Mouse (Mus musculus) ES-E14 (cell line): ENCODE data around the gene Papss1. TPM values are rescaled to one million over a fixed set of nuclear protein-coding genes. Genes with fewer than 3 reads are reported as not detected.

Source experiments
- DNase-seq: peaks from one replicate; pipeline ENCODE4 v3.0.0-alpha.2; 2013; ENCODE audit warnings: low read depth, low spot score
- H3K27ac ChIP-seq: 2 replicates; pipeline ENCODE4 v1.5.1; 2012; ENCODE audit warnings: low read depth, mild to moderate bottlenecking, low read length, moderate library complexity, mixed read lengths; ENCODE audit not compliant: poor library complexity, insufficient read depth, severe bottlenecking
- H3K36me3 ChIP-seq: 2 replicates; pipeline ENCODE4 v1.6.1; 2012; ENCODE audit warnings: mild to moderate bottlenecking, low read length, moderate library complexity, mixed read lengths; ENCODE audit not compliant: control insufficient read depth, poor library complexity, insufficient read depth, severe bottlenecking
- H3K4me1 ChIP-seq, 2 experiments: fragments of 150-350 bp in 1 of 2; sonication (generic) in 1 of 2; 2 replicates each; pipeline ENCODE4 v1.6.1; 2012; ENCODE audit warnings: low read length in 2 of 2, mild to moderate bottlenecking in 1 of 2, mixed read lengths in 1 of 2; ENCODE audit not compliant: control insufficient read depth in 2 of 2, insufficient read depth in 2 of 2, poor library complexity in 1 of 2
- H3K4me3 ChIP-seq, 2 experiments: fragments of 150-350 bp in 1 of 2; sonication (generic) in 1 of 2; 2 replicates each; pipeline ENCODE4 v1.5.1; 2012; ENCODE audit warnings: low read length in 2 of 2, low read depth in 1 of 2, mild to moderate bottlenecking in 1 of 2, mixed read lengths in 1 of 2; ENCODE audit not compliant: insufficient read depth in 1 of 2, poor library complexity in 1 of 2, severe bottlenecking in 1 of 2
- H3K9ac ChIP-seq: 2 replicates; pipeline ENCODE4 v1.6.1; 2012; ENCODE audit warnings: low read depth, mild to moderate bottlenecking, low read length, mixed read lengths; ENCODE audit not compliant: poor library complexity, insufficient read depth, severe bottlenecking
- H3K9me3 ChIP-seq: fragments of 150-350 bp; sonication (generic); 2 replicates; pipeline ENCODE4 v1.6.1; 2012; ENCODE audit warnings: low read depth, mild to moderate bottlenecking, low read length; ENCODE audit not compliant: control insufficient read depth, insufficient read depth
- CHD2 ChIP-seq: IDR thresholded peaks from 2 replicates; pipeline ENCODE4 v1.6.1; 2014; ENCODE audit warnings: mild to moderate bottlenecking, low read depth, low read length, inconsistent platforms
- HCFC1 ChIP-seq: IDR thresholded peaks from 2 replicates; pipeline ENCODE4 v1.6.1; 2012; ENCODE audit warnings: low read length, inconsistent platforms, borderline replicate concordance; ENCODE audit not compliant: insufficient read depth
- MAFK ChIP-seq: IDR thresholded peaks from 2 replicates; pipeline ENCODE4 v1.6.1; 2014; ENCODE audit warnings: mild to moderate bottlenecking, low read depth, low read length, inconsistent platforms; ENCODE audit not compliant: insufficient read depth
- ZC3H11A ChIP-seq: IDR thresholded peaks from 2 replicates; pipeline ENCODE4 v1.6.1; 2012; ENCODE audit warnings: low read depth, mild to moderate bottlenecking, inconsistent platforms, low read length, borderline replicate concordance
- ZNF384 ChIP-seq: IDR thresholded peaks from 2 replicates; pipeline ENCODE4 v1.6.1; 2012; ENCODE audit warnings: low read depth, low read length, inconsistent platforms
- in situ Hi-C, 2 experiments: fragments of 600-800 bp; cut with MboI; formaldehyde crosslinking; loops; one replicate each; pipeline ENCODE4 v1.15.1; 2025; ENCODE audit warnings: low sequenced_read_pairs in 2 of 2, inconsistent platforms in 1 of 2; ENCODE audit not compliant: unreplicated experiment in 2 of 2
- total RNA-seq: library from RNA; depleted of rRNA; stranded (reverse); fragments of 300-350 nt; gene quantifications from 2 replicates; pipeline ENCODE4 v1.2.3, GENCODE M21; 2012

Gene Papss1
- total RNA-seq, 1 experiment: 12.8 TPM

DNA sequence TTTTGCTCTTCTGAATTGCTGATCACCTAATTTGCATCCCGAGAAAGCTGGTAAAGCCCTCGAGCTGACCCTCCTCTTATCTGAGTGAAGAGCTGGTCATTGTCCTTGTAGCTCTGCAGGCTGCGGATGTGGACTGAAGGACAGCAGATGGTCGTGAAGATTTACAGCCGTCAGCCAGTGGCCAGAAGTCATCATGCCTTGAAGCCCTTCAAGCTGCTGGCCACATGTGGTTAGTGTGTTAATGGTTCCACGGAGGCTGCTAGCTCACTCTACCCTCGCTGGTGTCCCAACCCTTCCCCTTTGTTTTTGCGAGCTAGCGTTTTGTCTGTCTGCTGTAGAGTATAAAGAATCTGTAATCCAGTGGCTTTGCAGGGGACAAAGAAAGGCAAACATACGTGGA lies 73.1 kb downstream of the Papss1 start:
- Histone ChIP-seq H3K36me3 (no peaks in the 10 kb centered on the region), H3K9ac (no peak overlapping the region), H3K27ac (no peak overlapping the region), H3K4me1 (0 out of 4 replicates have a peak, but pooled peaks cover 0 to 2% of the 10 kb centered on the region in 2 experiments), H3K4me3 (no peak overlapping the region), H3K9me3 (no peaks in the 10 kb centered on the region)
- in situ Hi-C loops: no loop called here
- DNase-seq: no peak
- TF ChIP-seq MAFK (no peak), CHD2 (no peak), HCFC1 (no peak), ZC3H11A (no peak), ZNF384 (no peak)

DNA sequence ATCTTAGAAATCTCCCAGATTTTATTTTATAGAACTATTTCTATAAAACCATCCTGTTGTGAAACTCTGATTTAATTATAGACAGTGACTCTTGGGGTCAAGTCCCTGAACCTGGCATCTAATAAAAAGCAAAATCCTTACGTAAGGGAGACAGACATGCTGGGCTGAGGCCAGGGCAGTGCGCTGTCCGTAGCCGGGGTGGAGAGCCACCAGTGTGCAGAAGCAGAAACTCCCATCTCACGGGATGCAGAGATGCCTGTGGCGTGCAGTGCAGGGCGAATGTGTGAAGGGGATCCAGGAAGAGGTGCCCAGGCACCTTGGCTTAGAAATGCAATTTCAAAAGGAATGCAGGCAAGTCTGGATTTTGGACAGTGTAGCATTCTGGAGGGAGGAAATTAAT lies 73.6 kb downstream of the Papss1 start:
- in situ Hi-C loops: no loop called here
- Histone ChIP-seq H3K9ac (no peak overlapping the region), H3K4me1 (0 out of 4 replicates have a peak, but pooled peaks cover 0 to 2% of the 10 kb centered on the region in 2 experiments), H3K36me3 (no peaks in the 10 kb centered on the region), H3K9me3 (no peaks in the 10 kb centered on the region), H3K27ac (no peak overlapping the region), H3K4me3 (no peak overlapping the region)
- TF ChIP-seq CHD2 (no peak), ZC3H11A (no peak), MAFK (no peak), ZNF384 (no peak), HCFC1 (no peak)
- no peak for DNase-seq

DNA sequence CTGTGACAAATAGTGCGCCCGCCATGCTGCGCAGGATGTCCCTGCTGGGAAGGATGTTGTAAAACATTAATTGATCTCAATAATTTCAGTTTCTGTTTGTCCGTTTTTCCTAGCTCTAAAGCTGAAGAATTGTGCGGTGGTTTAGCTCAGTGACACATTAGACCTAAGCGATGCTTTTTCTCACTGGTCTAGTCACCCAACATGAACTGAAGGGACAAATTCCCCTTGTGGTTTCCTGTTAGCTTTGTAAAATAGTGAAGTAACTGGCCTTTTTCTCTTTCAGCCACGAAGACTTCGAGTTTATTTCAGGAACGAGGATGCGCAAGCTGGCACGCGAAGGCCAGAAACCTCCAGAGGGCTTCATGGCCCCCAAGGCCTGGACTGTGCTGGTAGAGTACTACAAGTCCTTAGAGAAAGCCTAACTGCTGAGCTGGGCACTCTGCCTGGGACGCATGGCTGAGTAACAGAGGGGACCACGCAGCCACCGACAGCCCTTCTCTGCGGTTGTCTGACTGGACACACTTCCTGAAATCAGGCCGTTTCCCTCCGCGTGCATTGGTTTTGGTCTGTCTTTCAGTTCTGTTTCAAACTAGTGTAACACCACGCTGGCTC lies 78.2 kb downstream of the Papss1 start:
- Histone ChIP-seq H3K9me3 (no peaks in the 10 kb centered on the region), H3K4me1 (no peaks in the 10 kb centered on the region), H3K4me3 (no peak overlapping the region), H3K27ac (no peak overlapping the region), H3K36me3 (no peaks in the 10 kb centered on the region), H3K9ac (no peak overlapping the region)
- DNase-seq: no peak
- TF ChIP-seq ZC3H11A (no peak), MAFK (no peak), CHD2 (no peak), HCFC1 (no peak), ZNF384 (no peak)
- in situ Hi-C loops: no loop called here

DNA sequence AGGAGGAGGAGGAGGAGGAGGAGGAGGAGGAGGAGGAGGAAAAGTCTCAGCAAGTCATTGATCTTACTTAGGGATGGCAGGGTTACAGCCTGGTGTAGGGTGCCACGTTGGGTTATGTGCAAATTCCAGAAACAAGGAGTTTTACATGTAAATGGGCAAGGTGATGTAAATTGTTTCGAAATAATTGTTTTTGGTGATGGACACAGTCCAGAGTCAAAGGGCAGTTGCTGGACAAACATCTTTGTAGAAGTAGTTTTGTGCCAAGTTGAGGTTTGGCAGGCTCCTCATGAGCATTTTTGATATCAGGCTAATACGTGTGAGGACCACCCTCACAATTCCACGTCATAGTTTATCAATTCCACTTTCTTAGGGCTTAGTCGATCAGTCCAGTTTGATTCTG lies 80.6 kb downstream of the Papss1 start:
- H3K27ac ChIP-seq: no peak overlapping the region
- in situ Hi-C loops: no loop called here
- no peak overlapping the region for H3K4me3 ChIP-seq
- H3K36me3 ChIP-seq: no peaks in the 10 kb centered on the region
- DNase-seq: no peak
- TF ChIP-seq HCFC1: no peak
- no peak for TF ChIP-seq MAFK
- no peak for TF ChIP-seq ZNF384
- TF ChIP-seq CHD2: no peak
- TF ChIP-seq ZC3H11A: no peak
- H3K9ac ChIP-seq: no peak overlapping the region
- H3K9me3 ChIP-seq: no peaks in the 10 kb centered on the region
- H3K4me1 ChIP-seq: no peaks in the 10 kb centered on the region

- H3K4me3 ChIP-seq: no peak overlapping the region
- DNase-seq: no peak
- in situ Hi-C loops: no loop called here
- H3K9ac ChIP-seq: no peak overlapping the region
- no peak overlapping the region for H3K27ac ChIP-seq
- no peaks in the 10 kb centered on the region for H3K9me3 ChIP-seq
- no peaks in the 10 kb centered on the region for H3K36me3 ChIP-seq
- H3K4me1 ChIP-seq: no peaks in the 10 kb centered on the region
- TF ChIP-seq HCFC1: no peak
- no peak for TF ChIP-seq ZNF384
- TF ChIP-seq CHD2: no peak
- no peak for TF ChIP-seq ZC3H11A
- TF ChIP-seq MAFK: no peak
Observed at GRCm38 (mm10) chr3:131654366-131654765, 89.8 kb downstream of the Papss1 start.
